Mouse (Mus musculus) bone marrow macrophage, adult 2 months (primary cell): ENCODE measurements around the gene Cntnap1.

Experiments
- CTCF ChIP-seq: IDR thresholded peaks from 2 replicates; pipeline ENCODE4 v1.5.1; 2012; ENCODE audit warnings: low read depth, mild to moderate bottlenecking, low read length, moderate library complexity
- POLR2A ChIP-seq: IDR thresholded peaks from 2 replicates; pipeline ENCODE4 v1.6.1; 2012; ENCODE audit warnings: mild to moderate bottlenecking, low read depth, low read length, borderline replicate concordance

- TF ChIP-seq CTCF (no peak), POLR2A (no peak)
Measured at GRCm38 (mm10) chr11:101163476-101164350, 6.6 kb upstream of the Cntnap1 start.
